Comparison of ENCODE assay signal across 10 mouse cellular contexts in the genomic region with DNA sequence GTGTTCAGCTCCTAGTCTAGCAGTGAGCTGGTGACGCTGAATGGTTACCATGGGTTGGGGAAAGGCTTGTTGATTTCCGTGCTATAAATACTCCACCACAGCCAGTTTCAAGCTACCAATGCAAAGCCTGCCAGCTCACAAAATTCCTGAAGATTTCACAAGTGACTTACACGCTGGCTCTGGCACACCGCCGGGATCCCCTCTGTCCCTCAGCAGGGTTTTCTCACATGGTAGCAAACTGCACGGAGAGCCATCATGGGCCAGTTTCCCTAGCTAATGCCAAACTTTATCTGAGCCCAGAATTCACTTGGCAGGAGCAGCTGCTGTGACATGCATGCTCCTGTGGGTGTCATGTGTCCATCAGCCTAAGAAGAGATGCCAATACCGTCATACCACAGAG. TPM values are rescaled to one million over a fixed set of nuclear protein-coding genes. Genes with fewer than 3 reads are reported as not detected.
A peak's percentile ranks its signal among the peaks of the same experiment; 100 is the strongest.
DNase-seq lines count a peak whose midpoint lies in the region; ATAC-seq and TF ChIP-seq lines count a peak whose summit lies in the region.
"Had no signal": no experiment of that assay in that cellular context is flagged by ENCODE, and none has a peak within 500 bp of the region (broad histone marks: within the 10 kb centered on the region; RNA-seq: fewer than 3 reads in every experiment).

No protein-coding gene starts in this region.

- peaks cover 12% of the 10 kb centered on the region; the same call in 1 of the 2 replicates for H3K4me1 ChIP-seq in heart, postnatal 0 days (ENCODE audit: control insufficient read depth, insufficient read depth)

- TF ChIP-seq POLR2A in brain, embryonic 14.5 days (IDR thresholded peaks at IDR 0.05; ENCODE audit: borderline replicate concordance, extremely low read depth, insufficient read depth, insufficient read length, poor library complexity, severe bottlenecking): no peak

- peak overlapping the region; percentile 62 for H3K27ac ChIP-seq in heart, postnatal 0 days (ENCODE audit: low read depth)

- ATAC-seq in frontal cortex, adult (ENCODE audit: low TSS enrichment): no peak; the same call in 1 of the 2 replicates
- peak; percentile 97 for ATAC-seq in heart, postnatal 0 days (ENCODE audit: insufficient read depth, low read depth)

- H3K36me3 ChIP-seq in heart, postnatal 0 days (replicated peaks; ENCODE audit: control insufficient read depth, insufficient read depth, low read length): no peaks in the 10 kb centered on the region

- H3K4me3 ChIP-seq in heart, postnatal 0 days (ENCODE audit: low read depth, low read length): no peak overlapping the region
- H3K4me3 ChIP-seq: myocyte had no signal

- WGBS in heart, postnatal 0 days: 26% methylated on average over 7 of the region's 7 CpGs

- no peak overlapping the region for H3K9ac ChIP-seq in heart, postnatal 0 days (replicated peaks; ENCODE audit: low read depth, low read length)

- TF ChIP-seq EP300 in heart, postnatal 0 days (IDR thresholded peaks at IDR 0.05; ENCODE audit: low read depth): peak; percentile 61

- no peak for TF ChIP-seq CTCF in brain, embryonic 14.5 days (IDR thresholded peaks at IDR 0.05; ENCODE audit: borderline replicate concordance, extremely low read depth, insufficient read depth, insufficient read length)
- TF ChIP-seq CTCF in heart, postnatal 0 days (IDR thresholded peaks at IDR 0.05; ENCODE audit: low read depth): peak; percentile 32

- no peaks in the 10 kb centered on the region for H3K27me3 ChIP-seq in heart, postnatal 0 days (ENCODE audit: control insufficient read depth, insufficient read depth, low read length)

- no peak overlapping the region for H3K4me2 ChIP-seq in heart, postnatal 0 days (ENCODE audit: low read depth, low read length)

- peak; percentile 3 to 31 for DNase-seq in frontal cortex, adult 2 months (ENCODE audit: extremely low spot score in 1 of 2, low spot score in 1 of 2)
- DNase-seq in brain, embryonic 14.5 days (ENCODE audit: low read depth): peak; percentile 57
- peak; percentile 96 for DNase-seq in heart, postnatal 0 days (ENCODE audit: low spot score)
- DNase-seq in lung, postnatal 10 days: peak; percentile 80
- no peak for DNase-seq in MN1 (ENCODE audit: low spot score)
- no peak for DNase-seq in ovary, adult 18-20 months (ENCODE audit: low spot score)
- no peak for DNase-seq in retina, embryonic 14.5 days (ENCODE audit: low spot score)

- H3K9me3 ChIP-seq in heart, postnatal 0 days (replicated peaks; ENCODE audit: control insufficient read depth, low read length): no peaks in the 10 kb centered on the region

RNA-seq across cellular contexts. Expression of a gene that starts 36.4 kb away (rescaled TPM):
- 0.17 and 0.32 TPM in 2 replicates for polyA plus RNA-seq in frontal cortex, adult 2 months (2012; rRNA removed)
- 0.07 and 0.20 TPM in 2 replicates for polyA plus RNA-seq in brain, embryonic 14.5 days (2012; rRNA removed)
- total RNA-seq in heart, postnatal 0 days (2014; rRNA removed; ENCODE audit: low replicate concordance): 8.3 TPM in 1 of 2 replicates, not detected in the other
- polyA plus RNA-seq in heart, postnatal 0 days (2015; fragmentation: Nextera tagmentation; extraction: Ambion mirVana): 0.15 TPM in 1 of 2 replicates, not detected in the other
- polyA plus RNA-seq: myocyte had no signal

RNA-seq across cellular contexts. Expression of a gene that starts 41.5 kb away (rescaled TPM):
- 0.10 TPM in 1 of 2 replicates, not detected in the other for polyA plus RNA-seq in frontal cortex, adult 2 months (2012; rRNA removed)
- polyA plus RNA-seq in brain, embryonic 14.5 days (2012; rRNA removed): 0.06 and 0.30 TPM in 2 replicates
- not detected in 2 replicates for total RNA-seq in heart, postnatal 0 days (2014; rRNA removed; ENCODE audit: low replicate concordance)
- 0.14 and 0.23 TPM in 2 replicates for polyA plus RNA-seq in heart, postnatal 0 days (2015; fragmentation: Nextera tagmentation; extraction: Ambion mirVana)
- total RNA-seq: left cerebral cortex, adult 18-20 months had no signal
- polyA plus RNA-seq: myocyte had no signal

Comparison
In these comparisons a context has a peak if more than half of its experiments do, and no peak if none do; other contexts are left out.
1. DNase-seq: peak in frontal cortex, adult 2 months (2 of 2), brain, embryonic 14.5 days (single experiment), heart, postnatal 0 days (single experiment) and lung, postnatal 10 days (single experiment); none in MN1 (single experiment), ovary, adult 18-20 months (single experiment) and retina, embryonic 14.5 days (single experiment).